Mouse (Mus musculus) lung, postnatal 25 days (tissue): Measurements from ENCODE around the gene Tmem50b.

Experiments
- DNase-seq: peaks from one replicate; pipeline ENCODE4 v3.0.0; 2022; ENCODE audit warnings: low spot score

Tmem50b gene

DNA sequence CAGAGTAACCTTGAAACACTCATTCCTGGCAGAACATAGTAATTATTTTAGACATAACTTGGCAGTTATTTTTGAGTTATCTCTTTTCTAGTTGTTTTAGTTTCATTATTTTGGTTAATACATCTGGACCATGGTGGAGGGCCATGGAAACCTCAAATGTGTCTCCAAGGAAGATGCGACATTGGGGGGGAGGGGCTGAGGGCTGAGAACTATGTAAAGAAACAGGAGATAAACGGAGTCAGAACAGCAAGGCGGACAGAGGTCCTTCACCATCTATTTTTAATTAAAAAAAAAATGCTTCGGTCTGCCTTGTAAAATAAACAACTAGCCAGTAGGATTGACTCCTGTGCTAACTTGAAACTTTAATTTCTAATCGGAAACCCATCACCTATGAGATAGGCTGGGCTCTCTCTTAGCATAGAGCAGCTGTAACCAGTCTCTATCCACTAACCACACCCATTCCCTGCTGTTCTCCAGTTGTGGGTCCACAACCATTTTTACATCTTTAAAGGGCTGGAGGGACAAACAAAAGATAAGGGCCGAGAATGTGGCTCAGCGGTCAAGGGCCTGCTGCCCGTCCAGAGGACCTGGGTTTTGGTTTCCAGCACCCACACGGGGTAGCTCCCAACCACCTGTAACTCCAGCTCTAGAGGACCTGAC is 32.2 kb downstream of the Tmem50b start:
- no peak for DNase-seq

- DNase-seq: no peak
These were observed 32.9 kb downstream of the Tmem50b start for GRCm38 (mm10) chr16:91564580-91565291.

- no peak for DNase-seq
These were observed 35.8 kb downstream of the Tmem50b start for GRCm38 (mm10) chr16:91561541-91562457.

DNA sequence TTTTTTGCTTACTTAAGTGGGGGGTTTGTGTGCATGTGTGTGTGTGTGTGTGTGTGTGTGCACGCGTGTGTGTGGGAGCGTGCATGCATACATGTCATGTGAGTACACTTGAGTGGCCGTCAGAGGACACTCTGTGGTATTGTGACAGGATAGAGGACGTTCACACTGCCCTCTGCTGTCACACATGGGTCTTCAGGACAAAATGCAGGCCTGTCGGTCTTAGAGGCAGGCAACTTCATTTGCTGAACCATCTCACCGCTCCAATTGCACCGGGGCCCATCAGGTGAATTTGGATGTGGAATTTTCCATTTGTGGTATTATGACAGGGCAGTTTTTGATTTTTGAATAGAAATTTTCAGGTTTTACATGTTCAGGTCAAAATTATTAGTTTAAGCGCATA is 36.5 kb downstream of the Tmem50b start:
- DNase-seq: peak; percentile 52

- peak; percentile 59 for DNase-seq
These were observed 39.9 kb downstream of the Tmem50b start for GRCm38 (mm10) chr16:91557693-91558092.

GRCm38 (mm10) chr16:91557214-91557613 is 40.4 kb downstream of the Tmem50b start:
- no peak for DNase-seq

DNA sequence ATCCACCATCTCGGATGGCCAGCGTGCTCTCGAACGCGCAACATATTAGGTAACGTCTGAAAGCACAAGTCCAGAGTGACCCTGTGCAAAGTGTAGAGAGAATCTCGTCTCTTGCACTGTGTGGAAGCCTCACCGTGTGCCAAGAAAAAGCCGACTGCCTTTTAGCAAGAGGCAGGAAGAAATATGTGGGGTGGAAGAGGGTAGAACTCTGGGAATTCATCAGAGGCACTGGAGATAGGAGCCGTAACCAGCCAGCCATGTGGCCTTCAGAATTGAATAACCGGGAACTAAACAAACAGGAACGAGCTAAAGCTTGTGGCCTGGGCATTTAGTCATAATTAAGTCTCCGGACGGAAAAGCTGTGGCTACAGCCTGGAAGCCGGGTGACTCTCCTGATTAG is 40.9 kb downstream of the Tmem50b start:
- no peak for DNase-seq

DNA sequence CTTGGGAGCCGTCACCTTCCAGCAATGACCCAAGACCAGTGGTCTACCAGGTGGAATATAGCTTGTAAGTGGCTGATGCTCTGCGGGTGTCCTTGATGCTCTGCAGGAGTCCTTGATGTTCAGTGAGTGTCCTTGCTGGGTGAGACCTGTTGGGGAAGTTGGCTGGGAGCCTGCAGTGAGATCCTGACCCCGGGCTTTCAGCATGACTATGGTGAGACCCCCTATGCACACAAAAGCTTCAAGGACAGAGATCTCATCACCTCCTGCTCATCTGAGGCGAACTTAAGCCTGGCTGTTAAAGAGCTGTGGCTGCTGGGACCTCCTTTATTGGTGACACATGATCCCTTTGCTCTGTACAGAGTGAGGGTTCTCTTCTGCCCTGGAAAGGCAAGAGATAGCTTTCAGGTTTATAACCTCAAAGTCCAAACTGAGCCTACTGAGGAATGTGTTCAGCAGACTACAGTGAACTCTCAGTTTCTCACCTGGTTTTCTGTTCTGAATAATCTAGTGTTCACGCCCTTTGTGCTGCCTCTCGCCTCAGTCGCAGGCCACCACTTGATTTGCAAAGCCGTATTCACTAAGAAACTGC is 42.5 kb downstream of the Tmem50b start:
- DNase-seq: no peak

- peak; percentile 78 for DNase-seq
These were observed 44.0 kb downstream of the Tmem50b start for GRCm38 (mm10) chr16:91553625-91554024.

- no peak for DNase-seq
These were observed 45.5 kb downstream of the Tmem50b start for GRCm38 (mm10) chr16:91552072-91552471.

GRCm38 (mm10) chr16:91551081-91551524 is 46.5 kb downstream of the Tmem50b start:
- DNase-seq: peak; percentile 27

DNA sequence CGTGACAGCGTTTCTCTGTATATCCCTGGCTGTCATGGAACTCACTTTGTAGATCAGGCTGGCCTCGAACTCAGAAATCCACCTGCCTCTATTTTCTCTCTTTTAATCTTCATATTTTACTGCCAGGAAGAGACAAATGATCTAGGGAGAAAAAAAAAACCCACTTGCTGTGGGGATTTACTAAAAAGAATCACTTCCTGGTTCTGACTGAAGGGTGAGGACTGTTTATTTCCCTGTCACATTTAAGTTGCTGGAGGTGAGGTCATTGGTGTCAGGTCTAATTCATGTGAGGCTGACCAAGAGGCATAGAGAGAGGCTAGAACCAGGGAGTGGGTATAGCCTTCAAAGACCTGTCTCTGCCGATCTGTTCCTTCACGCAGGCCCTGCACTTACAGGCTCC is 48.0 kb downstream of the Tmem50b start:
- no peak for DNase-seq

DNA sequence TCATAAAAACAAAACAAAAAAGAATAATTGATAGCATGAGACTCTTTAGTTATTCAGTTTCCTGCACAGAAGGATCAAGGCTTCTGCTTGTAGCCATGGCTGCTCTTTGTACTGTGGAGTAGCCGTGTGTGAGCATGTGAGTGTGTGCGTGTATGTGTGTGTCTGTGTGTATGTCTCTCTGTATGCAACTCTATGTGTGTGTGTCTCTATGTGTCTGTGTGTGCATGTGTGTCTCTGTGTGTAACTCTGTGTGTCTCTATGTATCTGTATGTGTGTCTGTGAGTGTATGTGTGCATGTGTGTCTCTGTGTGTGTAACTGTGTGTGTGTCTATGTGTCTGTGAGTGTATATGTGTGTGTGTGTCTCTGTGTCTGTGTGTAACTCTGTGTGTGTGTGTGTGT is 48.6 kb downstream of the Tmem50b start:
- DNase-seq: no peak

GRCm38 (mm10) chr16:91548586-91548985 is 49.0 kb downstream of the Tmem50b start:
- DNase-seq: no peak

DNA sequence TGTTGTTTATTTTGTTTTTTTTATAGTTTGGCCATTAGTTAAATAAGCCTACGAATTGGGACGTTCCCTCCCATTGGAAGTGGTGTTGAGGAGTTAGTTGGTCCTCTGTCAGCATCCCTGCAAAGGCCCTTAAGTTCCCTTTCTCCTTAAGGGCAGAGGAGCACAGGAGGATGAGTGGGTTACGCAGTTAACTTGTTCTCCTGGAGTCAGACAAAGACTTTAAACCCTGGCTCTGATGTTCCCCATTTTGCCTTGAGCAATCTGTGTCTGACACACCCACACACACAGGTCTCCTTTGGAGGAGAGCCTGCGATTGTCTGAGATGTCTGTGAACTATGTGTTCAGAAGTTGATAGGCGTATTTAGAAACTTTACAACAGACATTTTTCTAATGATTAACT is 49.6 kb downstream of the Tmem50b start:
- peak; percentile 31 for DNase-seq

DNA sequence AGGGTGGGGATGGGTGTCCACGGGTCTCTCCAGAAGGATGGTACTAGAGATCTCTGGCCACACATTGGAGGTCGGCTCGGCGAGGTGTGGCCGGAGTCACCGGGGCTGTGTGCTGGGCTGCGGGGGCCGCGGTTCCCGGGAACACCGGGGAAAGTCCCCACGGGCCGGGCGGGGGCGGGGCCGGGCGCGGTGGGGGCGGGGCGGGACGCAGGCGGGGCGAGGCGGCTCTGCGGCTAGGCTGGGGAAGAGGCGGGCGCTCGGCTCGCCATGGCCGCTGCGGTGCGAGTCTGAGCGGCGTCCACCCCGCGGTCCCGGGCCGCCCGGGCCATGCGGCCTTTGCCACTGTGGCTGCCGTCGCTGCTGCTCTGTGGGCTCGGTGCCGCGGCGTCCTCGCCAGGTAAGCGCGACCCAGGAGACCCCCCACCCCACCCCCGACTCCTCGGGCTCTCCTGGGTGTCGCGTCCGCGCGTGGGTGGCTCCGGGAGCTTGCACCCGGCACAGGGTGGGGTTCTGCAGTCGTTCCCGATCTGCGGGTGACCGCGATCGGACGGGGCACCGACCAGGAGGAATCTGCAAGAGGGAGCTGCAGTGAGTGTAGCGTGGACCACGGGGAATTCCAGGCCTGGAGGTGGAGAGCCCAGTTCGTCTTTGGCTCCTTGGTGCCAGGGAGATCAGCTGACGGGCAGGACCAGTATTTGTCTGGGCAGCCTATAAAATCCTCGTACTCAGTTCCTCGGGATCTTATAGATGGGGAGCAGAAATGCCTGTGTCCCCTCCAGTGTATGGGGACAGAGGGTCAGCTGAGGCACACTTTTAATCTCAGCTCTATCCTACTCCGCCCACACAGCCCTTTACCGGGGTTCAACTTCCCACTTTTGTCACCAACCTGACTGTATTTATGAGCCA is 50.5 kb downstream of the Tmem50b start, which contains the start of gene Ifngr2:
Gene Ifngr2, plus strand, starts transcription at position 237 of the 906 bp plus-strand sequence.
- peak; percentile 62 for DNase-seq

DNA sequence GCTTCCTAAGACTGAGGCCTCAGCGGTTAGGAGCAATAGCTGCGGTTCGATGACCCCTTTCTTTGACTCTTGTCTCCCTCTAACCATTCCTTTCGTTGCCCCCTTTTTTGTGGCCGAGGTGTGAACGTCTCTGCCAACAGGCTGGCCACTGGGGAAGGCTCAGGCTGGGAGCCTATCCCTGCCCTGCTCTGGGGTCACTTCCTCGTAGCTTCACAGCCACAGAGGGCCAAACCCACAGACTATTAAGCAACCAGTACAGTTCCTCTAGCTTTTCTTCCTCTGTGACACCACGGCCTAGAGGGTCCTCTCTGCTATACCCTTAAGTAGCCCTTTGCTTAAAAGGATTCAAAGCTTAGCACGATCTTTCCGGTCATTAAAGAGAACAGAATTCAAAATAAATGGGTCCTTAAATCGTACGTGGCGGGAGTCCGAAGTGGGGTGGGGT is 51.2 kb downstream of the Tmem50b start:
- peak; percentile 73 for DNase-seq

GRCm38 (mm10) chr16:91545597-91546281 is 51.9 kb downstream of the Tmem50b start:
- DNase-seq: peak; percentile 83

GRCm38 (mm10) chr16:91543619-91544018 is 54.0 kb downstream of the Tmem50b start:
- DNase-seq: no peak

- DNase-seq: no peak
These were observed 56.0 kb downstream of the Tmem50b start for GRCm38 (mm10) chr16:91541573-91542081.
